Mouse (Mus musculus): Measurements from ENCODE around the gene Man1c1. TPM values are rescaled to one million over a fixed set of nuclear protein-coding genes. Genes with fewer than 3 reads are reported as not detected.

The Man1c1 gene
- polyA plus RNA-seq, 1 experiment from 2014 or later: 1.3 TPM

- Histone ChIP-seq H3K4me2 (ENCODE audit: low read depth, low read length) (peak overlapping the region; percentile 97), H3K36me3 (ENCODE audit: control insufficient read depth, insufficient read depth, low read length) (peaks cover 3% of the 10 kb centered on the region; the same call in 1 of the 2 replicates), H3K4me3 (ENCODE audit: low read length) (peak overlapping the region; percentile 97), H3K9me3 (ENCODE audit: control insufficient read depth, low read length) (no peaks in the 10 kb centered on the region), H3K27me3 (replicated peaks; ENCODE audit: control insufficient read depth, insufficient read depth, low read length) (no peaks in the 10 kb centered on the region), H3K9ac (ENCODE audit: low read depth, low read length) (peak overlapping the region; percentile 90; the same call in 1 of the 2 replicates), H3K4me1 (ENCODE audit: control insufficient read depth, insufficient read depth, low read length) (peaks cover 14% of the 10 kb centered on the region), H3K27ac (ENCODE audit: low read length) (no peak overlapping the region)
- ATAC-seq: no peak
- WGBS: 87% methylated on average over 4 of the region's 4 CpGs
Observed at GRCm38 (mm10) chr4:134533421-134533820, 170.7 kb downstream of the Man1c1 start.

GRCm38 (mm10) chr4:134532928-134533327 is 171.2 kb downstream of the Man1c1 start:
- H3K4me3 ChIP-seq (ENCODE audit: low read length): no peak overlapping the region
- H3K9me3 ChIP-seq (ENCODE audit: control insufficient read depth, low read length): no peaks in the 10 kb centered on the region
- H3K27ac ChIP-seq (ENCODE audit: low read length): no peak overlapping the region
- ATAC-seq: no peak
- WGBS: 74% methylated on average over 4 of the region's 4 CpGs
- no peak overlapping the region for H3K9ac ChIP-seq (ENCODE audit: low read depth, low read length)
- H3K36me3 ChIP-seq (ENCODE audit: control insufficient read depth, insufficient read depth, low read length): peaks cover 3% of the 10 kb centered on the region; the same call in 1 of the 2 replicates
- H3K4me1 ChIP-seq (ENCODE audit: control insufficient read depth, insufficient read depth, low read length): peaks cover 14% of the 10 kb centered on the region
- no peaks in the 10 kb centered on the region for H3K27me3 ChIP-seq (replicated peaks; ENCODE audit: control insufficient read depth, insufficient read depth, low read length)
- H3K4me2 ChIP-seq (ENCODE audit: low read depth, low read length): no peak overlapping the region

- Histone ChIP-seq H3K9ac (ENCODE audit: low read depth, low read length) (no peak overlapping the region), H3K27me3 (replicated peaks; ENCODE audit: control insufficient read depth, insufficient read depth, low read length) (no peaks in the 10 kb centered on the region), H3K4me1 (ENCODE audit: control insufficient read depth, insufficient read depth, low read length) (no peaks in the 10 kb centered on the region), H3K36me3 (ENCODE audit: control insufficient read depth, insufficient read depth, low read length) (peaks cover 9% of the 10 kb centered on the region), H3K27ac (ENCODE audit: low read length) (no peak overlapping the region), H3K4me3 (ENCODE audit: low read length) (no peak overlapping the region), H3K9me3 (ENCODE audit: control insufficient read depth, low read length) (no peaks in the 10 kb centered on the region), H3K4me2 (ENCODE audit: low read depth, low read length) (no peak overlapping the region)
- no peak for ATAC-seq
- 78% methylated on average over 5 of the region's 5 CpGs for WGBS
Observed at GRCm38 (mm10) chr4:134526220-134526619, 177.9 kb downstream of the Man1c1 start.

GRCm38 (mm10) chr4:134525806-134526205 is 178.3 kb downstream of the Man1c1 start:
- H3K27me3 ChIP-seq (replicated peaks; ENCODE audit: control insufficient read depth, insufficient read depth, low read length): no peaks in the 10 kb centered on the region
- H3K9me3 ChIP-seq (ENCODE audit: control insufficient read depth, low read length): no peaks in the 10 kb centered on the region
- H3K27ac ChIP-seq (ENCODE audit: low read length): no peak overlapping the region
- H3K9ac ChIP-seq (ENCODE audit: low read depth, low read length): no peak overlapping the region
- peaks cover 9% of the 10 kb centered on the region for H3K36me3 ChIP-seq (ENCODE audit: control insufficient read depth, insufficient read depth, low read length)
- no peak for ATAC-seq
- H3K4me3 ChIP-seq (ENCODE audit: low read length): no peak overlapping the region
- WGBS: 70% methylated on average over 5 of the region's 5 CpGs
- H3K4me1 ChIP-seq (ENCODE audit: control insufficient read depth, insufficient read depth, low read length): no peaks in the 10 kb centered on the region
- H3K4me2 ChIP-seq (ENCODE audit: low read depth, low read length): no peak overlapping the region

- Histone ChIP-seq H3K4me3 (ENCODE audit: low read length) (no peak overlapping the region), H3K9ac (ENCODE audit: low read depth, low read length) (no peak overlapping the region), H3K27ac (ENCODE audit: low read length) (no peak overlapping the region), H3K4me1 (ENCODE audit: control insufficient read depth, insufficient read depth, low read length) (no peaks in the 10 kb centered on the region), H3K4me2 (ENCODE audit: low read depth, low read length) (no peak overlapping the region), H3K27me3 (replicated peaks; ENCODE audit: control insufficient read depth, insufficient read depth, low read length) (no peaks in the 10 kb centered on the region), H3K36me3 (ENCODE audit: control insufficient read depth, insufficient read depth, low read length) (peaks cover 6% of the 10 kb centered on the region), H3K9me3 (ENCODE audit: control insufficient read depth, low read length) (no peaks in the 10 kb centered on the region)
- no peak for ATAC-seq
- 91% methylated on average over 4 of the region's 4 CpGs for WGBS
Observed at GRCm38 (mm10) chr4:134523447-134523846, 180.6 kb downstream of the Man1c1 start.

GRCm38 (mm10) chr4:134519281-134519680 is 184.8 kb downstream of the Man1c1 start:
- Histone ChIP-seq H3K27me3 (replicated peaks; ENCODE audit: control insufficient read depth, insufficient read depth, low read length) (no peaks in the 10 kb centered on the region), H3K4me3 (ENCODE audit: low read length) (no peak overlapping the region), H3K9ac (ENCODE audit: low read depth, low read length) (no peak overlapping the region), H3K27ac (ENCODE audit: low read length) (no peak overlapping the region), H3K9me3 (ENCODE audit: control insufficient read depth, low read length) (no peaks in the 10 kb centered on the region), H3K36me3 (ENCODE audit: control insufficient read depth, insufficient read depth, low read length) (peaks cover 6% of the 10 kb centered on the region), H3K4me1 (ENCODE audit: control insufficient read depth, insufficient read depth, low read length) (peaks cover 10% of the 10 kb centered on the region), H3K4me2 (ENCODE audit: low read depth, low read length) (no peak overlapping the region)
- no peak for ATAC-seq

GRCm38 (mm10) chr4:134518541-134518940 is 185.5 kb downstream of the Man1c1 start:
- Histone ChIP-seq H3K4me1 (ENCODE audit: control insufficient read depth, insufficient read depth, low read length) (peaks cover 10% of the 10 kb centered on the region), H3K27me3 (replicated peaks; ENCODE audit: control insufficient read depth, insufficient read depth, low read length) (no peaks in the 10 kb centered on the region), H3K36me3 (ENCODE audit: control insufficient read depth, insufficient read depth, low read length) (peaks cover 6% of the 10 kb centered on the region), H3K9me3 (ENCODE audit: control insufficient read depth, low read length) (no peaks in the 10 kb centered on the region), H3K4me3 (ENCODE audit: low read length) (no peak overlapping the region), H3K4me2 (ENCODE audit: low read depth, low read length) (no peak overlapping the region), H3K27ac (ENCODE audit: low read length) (no peak overlapping the region), H3K9ac (ENCODE audit: low read depth, low read length) (no peak overlapping the region)
- WGBS: 88% methylated on average over 4 of the region's 4 CpGs
- no peak for ATAC-seq

GRCm38 (mm10) chr4:134517719-134518118 is 186.4 kb downstream of the Man1c1 start:
- no peak for ATAC-seq
- peaks cover 5% of the 10 kb centered on the region for H3K36me3 ChIP-seq (ENCODE audit: control insufficient read depth, insufficient read depth, low read length)

GRCm38 (mm10) chr4:134516981-134517380 is 187.1 kb downstream of the Man1c1 start:
- H3K9me3 ChIP-seq (ENCODE audit: control insufficient read depth, low read length): no peaks in the 10 kb centered on the region
- no peak overlapping the region for H3K9ac ChIP-seq (ENCODE audit: low read depth, low read length)
- peaks cover 3% of the 10 kb centered on the region; the same call in 1 of the 2 replicates for H3K36me3 ChIP-seq (ENCODE audit: control insufficient read depth, insufficient read depth, low read length)
- H3K27ac ChIP-seq (ENCODE audit: low read length): peak overlapping the region; percentile 49; the same call in 1 of the 2 replicates
- ATAC-seq: 0 out of 2 replicates have a peak, but pooled peaks have one; percentile 41
- 58% methylated on average over 8 of the region's 8 CpGs for WGBS
- H3K4me3 ChIP-seq (ENCODE audit: low read length): no peak overlapping the region
- no peaks in the 10 kb centered on the region for H3K27me3 ChIP-seq (replicated peaks; ENCODE audit: control insufficient read depth, insufficient read depth, low read length)
- H3K4me2 ChIP-seq (ENCODE audit: low read depth, low read length): no peak overlapping the region
- peaks cover 17% of the 10 kb centered on the region for H3K4me1 ChIP-seq (ENCODE audit: control insufficient read depth, insufficient read depth, low read length)

More at GRCm38 (mm10) chr4:134517719-134518118, 186.4 kb downstream of the Man1c1 start:
- Histone ChIP-seq H3K9ac (ENCODE audit: low read depth, low read length) (no peak overlapping the region), H3K27me3 (replicated peaks; ENCODE audit: control insufficient read depth, insufficient read depth, low read length) (no peaks in the 10 kb centered on the region), H3K27ac (ENCODE audit: low read length) (no peak overlapping the region), H3K4me1 (ENCODE audit: control insufficient read depth, insufficient read depth, low read length) (peaks cover 11% of the 10 kb centered on the region), H3K4me3 (ENCODE audit: low read length) (no peak overlapping the region), H3K9me3 (ENCODE audit: control insufficient read depth, low read length) (no peaks in the 10 kb centered on the region), H3K4me2 (ENCODE audit: low read depth, low read length) (no peak overlapping the region)
- 82% methylated on average over 10 of the region's 10 CpGs for WGBS

GRCm38 (mm10) chr4:134515614-134516013 is 188.5 kb downstream of the Man1c1 start:
- no peak for ATAC-seq
- H3K27ac ChIP-seq (ENCODE audit: low read length): no peak overlapping the region
- H3K9ac ChIP-seq (ENCODE audit: low read depth, low read length): no peak overlapping the region
- H3K4me3 ChIP-seq (ENCODE audit: low read length): no peak overlapping the region
- peaks cover 24% of the 10 kb centered on the region for H3K4me1 ChIP-seq (ENCODE audit: control insufficient read depth, insufficient read depth, low read length)
- H3K9me3 ChIP-seq (ENCODE audit: control insufficient read depth, low read length): no peaks in the 10 kb centered on the region
- 80% methylated on average over 7 of the region's 7 CpGs for WGBS
- H3K4me2 ChIP-seq (ENCODE audit: low read depth, low read length): no peak overlapping the region
- H3K36me3 ChIP-seq (ENCODE audit: control insufficient read depth, insufficient read depth, low read length): no peaks in the 10 kb centered on the region
- H3K27me3 ChIP-seq (replicated peaks; ENCODE audit: control insufficient read depth, insufficient read depth, low read length): no peaks in the 10 kb centered on the region
